Mouse (Mus musculus): Measurements from ENCODE around the gene Lonp1.

DNA sequence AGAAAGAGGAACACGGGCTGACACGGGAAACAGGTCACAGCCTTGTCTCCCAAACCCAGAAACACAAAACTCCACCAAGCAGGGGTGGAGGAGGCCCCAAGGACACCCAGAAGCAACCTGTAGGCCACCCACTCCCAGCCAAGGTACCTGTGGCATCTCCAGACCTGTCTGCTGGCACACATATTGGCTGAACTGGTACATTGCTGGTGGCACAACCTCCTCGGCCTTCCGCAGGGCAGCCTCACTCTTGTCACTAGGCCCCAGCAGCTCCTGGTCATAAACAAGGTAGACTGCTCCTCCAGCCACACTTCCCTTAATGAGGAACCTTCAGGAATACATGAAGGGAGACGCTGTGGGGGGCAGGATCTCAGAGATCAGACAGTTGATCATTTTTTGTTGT, 18.0 kb downstream of the Lonp1 start:
- TF ChIP-seq EP300 (IDR thresholded peaks at IDR 0.05; ENCODE audit: insufficient read depth, low read depth, low read length) (no peak), CTCF (IDR thresholded peaks at IDR 0.05) (no peak), POLR2A (IDR thresholded peaks at IDR 0.05; ENCODE audit: insufficient read depth, low read depth, low read length) (no peak)
